Mouse (Mus musculus) mature B cell (primary cell): ENCODE data around the gene Traf3ip1.

Experiments used
- in situ Hi-C: fragments of 300-500 bp; cut with MboI; formaldehyde crosslinking; loops from 2 replicates; pipeline ENCODE4 v1.14.3; 2019

Gene Traf3ip1

DNA sequence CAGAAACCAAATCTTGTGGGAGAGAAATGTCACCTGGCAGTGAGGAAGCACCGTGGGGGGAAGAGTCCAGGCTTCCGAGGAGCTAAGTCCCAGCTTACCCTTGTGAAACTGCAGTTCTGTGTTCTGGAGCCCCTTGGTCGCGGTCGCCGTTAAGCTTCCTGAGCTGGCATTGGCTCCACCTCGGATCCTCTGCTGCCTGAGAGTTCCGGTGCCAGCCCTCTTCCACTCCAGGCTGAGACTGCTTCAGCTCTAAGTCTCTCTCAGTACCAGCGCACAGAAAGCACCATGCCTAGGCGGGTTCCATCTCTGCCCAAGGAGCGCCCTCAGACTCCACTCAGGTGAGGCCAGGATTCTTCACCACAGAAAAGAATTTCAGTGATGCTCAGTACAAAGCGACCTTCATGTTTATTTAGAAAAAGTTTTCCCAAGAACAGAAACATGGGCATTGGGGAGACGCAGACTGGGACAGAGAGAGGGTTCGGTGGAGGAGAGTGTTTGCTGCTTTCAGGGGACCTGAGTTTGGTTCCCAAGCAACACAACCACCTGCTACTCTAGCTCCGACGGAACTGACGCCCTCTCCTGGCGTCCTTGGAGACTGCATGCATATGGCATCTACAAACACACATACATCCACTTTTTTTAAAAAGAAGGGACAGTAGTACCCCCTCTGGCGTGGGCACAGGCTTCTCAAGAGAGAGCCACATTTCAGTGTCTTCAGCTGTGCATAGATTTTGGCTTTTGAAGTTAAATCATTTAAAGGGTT, 39.7 kb downstream of the Traf3ip1 start:
- in situ Hi-C loops: loop anchor here (25.0 kb wide), 3 partner anchors 653 to 1103 kb away; partner anchors contain the start of genes Cops9, Hdac4, Ndufa10 and Otos

DNA sequence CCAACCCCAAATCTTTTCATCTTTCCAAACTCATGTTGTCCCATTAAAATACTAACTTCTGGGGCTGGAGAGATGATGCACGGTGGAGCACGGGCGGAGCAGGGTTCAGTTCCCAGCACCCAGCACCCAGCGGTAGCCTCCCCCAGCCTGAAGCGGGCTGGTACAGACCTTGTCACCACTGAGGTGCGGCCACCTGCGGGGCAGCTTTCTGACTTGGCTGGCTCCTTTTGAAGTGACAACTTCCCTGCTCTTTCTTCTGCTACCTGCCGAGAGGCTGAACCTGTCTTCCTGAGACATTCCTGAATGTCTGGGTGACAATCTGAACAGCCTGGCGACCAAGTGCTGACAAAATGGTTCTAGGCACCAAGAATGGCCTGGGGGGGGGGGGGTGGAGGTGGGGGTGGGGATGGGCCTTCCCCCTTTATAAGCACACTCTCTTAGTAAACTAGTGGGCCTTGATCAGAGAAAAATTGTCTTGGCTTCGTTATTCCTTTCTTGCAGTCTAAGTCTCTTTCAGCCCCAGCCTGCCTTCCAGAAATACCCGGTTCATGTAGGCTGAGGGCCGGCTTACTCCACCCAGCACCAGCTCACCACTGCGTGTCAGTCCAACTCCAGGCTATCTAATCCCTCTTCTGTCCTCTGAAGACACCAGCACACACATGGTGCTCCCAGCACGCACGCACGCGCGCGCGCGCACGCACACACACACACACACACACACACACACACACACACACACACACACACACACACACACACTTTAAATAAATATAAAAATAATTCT, 43.5 kb downstream of the Traf3ip1 start:
- in situ Hi-C loops: loop anchor here (25.0 kb wide), 3 partner anchors 649 to 1099 kb away; partner anchors contain the start of genes Cops9, Hdac4, Ndufa10 and Otos

DNA sequence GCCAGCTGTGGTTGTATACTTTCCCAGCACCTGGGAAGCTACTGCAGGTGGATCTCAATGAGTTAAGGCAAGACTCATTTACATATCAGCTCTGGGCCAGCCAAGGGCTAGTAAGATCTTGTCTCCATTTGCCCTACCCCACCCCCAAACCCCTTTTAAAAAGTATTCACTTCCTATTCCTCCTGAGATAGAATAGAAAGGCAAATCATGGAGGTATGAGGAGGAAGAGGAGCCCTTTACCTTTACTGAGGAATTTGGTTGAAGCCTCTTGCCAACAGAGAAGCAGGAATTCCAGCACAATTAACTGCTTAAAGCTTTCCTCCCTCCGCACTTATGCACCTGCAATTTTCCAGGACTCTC, 44.1 kb downstream of the Traf3ip1 start:
- in situ Hi-C loops: loop anchor here (25.0 kb wide), 3 partner anchors 649 to 1099 kb away; partner anchors contain the start of genes Cops9, Hdac4, Ndufa10 and Otos

DNA sequence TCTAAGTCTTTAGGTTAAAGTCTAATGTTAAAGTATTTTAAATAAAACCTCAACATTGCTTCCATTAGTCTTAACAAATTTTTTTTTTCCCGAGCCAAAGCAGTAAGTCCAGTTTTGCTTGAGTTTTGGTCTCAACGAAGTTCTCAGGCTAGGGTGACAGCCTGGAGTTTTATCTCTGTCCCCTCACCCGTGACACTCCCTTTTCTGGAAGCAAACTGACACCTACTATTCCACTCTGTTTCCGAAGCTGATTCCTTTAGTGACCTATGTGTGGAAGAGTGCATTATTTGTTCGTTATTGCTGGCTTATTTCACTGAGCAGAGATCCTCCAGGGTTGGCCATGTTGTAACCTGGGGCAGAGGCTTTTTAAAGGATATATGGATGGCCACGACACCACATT, 44.8 kb downstream of the Traf3ip1 start:
- in situ Hi-C loops: loop anchor here (25.0 kb wide), 3 partner anchors 648 to 1098 kb away; partner anchors contain the start of genes Cops9, Hdac4, Ndufa10 and Otos

DNA sequence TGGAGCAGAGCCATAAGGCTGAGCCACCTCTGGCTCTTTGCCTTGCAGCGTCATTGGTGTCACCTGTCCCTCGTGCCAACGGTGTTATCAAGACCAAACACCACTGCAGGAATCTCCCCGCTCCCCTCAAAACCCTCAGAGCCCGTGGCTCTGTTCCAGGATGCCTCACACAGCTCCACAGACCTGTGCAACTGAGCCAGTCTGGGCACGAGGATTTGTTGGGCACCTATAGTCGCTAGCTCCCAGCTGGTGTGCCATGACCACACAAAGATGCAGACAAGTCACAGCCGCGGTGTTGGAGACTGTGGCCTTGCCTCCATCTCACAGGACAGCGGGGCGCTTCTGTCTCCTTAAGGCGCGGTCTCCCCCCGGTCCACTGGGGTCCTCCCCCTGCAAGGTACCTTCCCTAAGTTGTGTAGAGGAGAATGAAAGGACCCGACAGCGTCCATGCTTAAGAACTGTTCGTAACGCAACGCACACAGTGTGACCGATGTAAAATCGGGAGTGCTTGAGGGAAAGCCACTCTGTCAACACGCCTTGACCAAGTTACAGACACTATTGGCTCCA, 45.3 kb downstream of the Traf3ip1 start:
- in situ Hi-C loops: loop anchor here (25.0 kb wide), 3 partner anchors 648 to 1098 kb away; partner anchors contain the start of genes Cops9, Hdac4, Ndufa10 and Otos

DNA sequence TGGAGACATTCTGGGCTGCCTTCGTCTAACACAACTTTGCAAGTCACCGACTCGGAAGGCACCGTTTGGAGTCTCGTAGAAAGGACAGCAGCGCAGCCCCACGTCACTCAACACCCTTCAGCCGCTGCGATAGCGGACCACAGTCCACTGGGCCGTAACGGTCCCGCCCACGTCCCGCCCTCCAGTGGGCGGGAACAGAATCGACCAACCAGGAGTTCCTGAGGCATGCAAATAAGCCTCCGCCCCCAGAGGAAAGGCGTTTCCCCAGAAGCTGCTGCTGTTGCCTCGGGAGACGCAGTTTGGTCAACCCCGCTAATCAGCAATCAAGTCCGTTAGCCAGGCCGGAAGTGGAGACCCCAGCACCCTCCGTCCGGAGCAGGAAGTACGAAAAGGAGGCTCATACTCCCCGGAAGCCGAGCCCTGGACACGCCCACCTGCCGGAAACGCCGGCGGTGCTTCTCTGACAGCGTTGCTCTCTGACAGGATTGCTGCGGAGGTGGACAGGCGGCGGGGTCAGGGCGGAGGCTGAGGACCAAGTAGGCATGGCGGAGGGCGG, 45.9 kb downstream of the Traf3ip1 start, which contains the start of gene Asb1:
Asb1 (plus strand) TSS at position 274 of the 556 bp plus-strand sequence.
- in situ Hi-C loops: loop anchor here (25.0 kb wide), 3 partner anchors 647 to 1097 kb away; partner anchors contain the start of genes Cops9, Hdac4, Ndufa10 and Otos

DNA sequence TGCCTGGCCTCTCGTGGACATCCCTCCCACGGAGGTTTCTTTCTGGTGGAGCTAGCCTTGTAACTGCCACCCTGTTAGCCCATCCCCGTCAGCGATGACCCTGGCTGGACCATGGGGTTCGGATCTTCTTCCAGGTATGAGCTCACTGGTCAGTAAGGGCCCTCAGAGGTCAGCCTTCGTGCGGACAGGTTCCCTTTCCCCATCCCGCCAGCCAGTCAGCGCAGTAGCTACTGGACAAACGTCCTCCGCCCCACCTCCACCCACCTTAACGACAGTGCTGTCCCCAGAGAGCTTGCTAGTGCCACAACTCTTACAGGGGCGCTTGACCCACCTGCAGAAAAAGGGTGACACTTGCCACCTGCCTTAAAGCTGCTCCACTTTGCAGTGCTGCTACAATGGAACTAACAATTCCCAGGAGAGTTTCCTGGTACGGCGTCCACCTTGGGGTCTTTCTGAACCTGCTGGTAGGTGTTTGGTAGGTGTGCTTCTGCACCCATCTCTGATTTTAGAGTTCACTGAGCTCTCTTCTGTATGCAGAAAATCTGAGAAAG, 46.7 kb downstream of the Traf3ip1 start:
- in situ Hi-C loops: loop anchor here (25.0 kb wide), 3 partner anchors 646 to 1096 kb away; partner anchors contain the start of genes Cops9, Hdac4, Ndufa10 and Otos

DNA sequence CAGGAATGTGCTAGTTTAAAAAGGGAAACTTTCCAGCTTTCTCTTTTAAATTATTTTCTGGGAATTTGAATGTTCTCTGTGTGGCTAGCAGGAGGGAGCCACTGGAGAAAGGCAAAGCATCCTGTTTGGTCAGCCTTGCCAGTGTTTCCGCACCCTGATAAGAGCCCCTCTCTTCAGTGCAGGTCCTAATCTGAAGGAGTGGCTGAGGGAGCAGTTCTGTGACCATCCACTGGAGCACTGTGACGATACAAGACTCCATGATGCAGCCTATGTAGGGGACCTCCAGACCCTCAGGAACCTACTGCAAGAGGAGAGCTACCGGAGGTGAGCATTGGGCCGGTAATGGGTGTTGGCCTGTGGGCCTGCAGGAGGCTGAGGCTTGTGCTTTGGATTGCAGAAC, 49.5 kb downstream of the Traf3ip1 start:
- in situ Hi-C loops: loop anchor here (25.0 kb wide), 3 partner anchors 643 to 1093 kb away; partner anchors contain the start of genes Cops9, Hdac4, Ndufa10 and Otos

DNA sequence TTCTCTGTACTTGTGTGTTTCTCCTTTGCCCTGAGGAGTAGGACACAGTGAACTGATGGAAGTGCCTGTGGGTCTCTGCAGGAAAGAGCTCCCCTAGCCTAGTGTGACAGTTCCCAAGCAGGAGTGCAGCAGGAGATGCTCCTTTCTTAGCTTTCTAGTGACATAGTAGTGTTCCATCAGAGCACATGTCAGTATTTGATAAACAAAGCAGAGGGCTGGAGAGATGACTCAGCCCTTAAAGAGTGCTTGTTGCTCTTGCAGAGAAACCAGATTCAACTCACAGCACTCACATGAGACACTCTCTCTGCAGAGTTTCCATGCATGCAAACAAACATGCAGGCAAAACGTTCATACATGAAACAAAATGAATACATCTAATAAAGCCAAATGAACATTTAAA, 50.8 kb downstream of the Traf3ip1 start:
- in situ Hi-C loops: loop anchor here (25.0 kb wide), 3 partner anchors 642 to 1092 kb away; partner anchors contain the start of genes Cops9, Hdac4, Ndufa10 and Otos

DNA sequence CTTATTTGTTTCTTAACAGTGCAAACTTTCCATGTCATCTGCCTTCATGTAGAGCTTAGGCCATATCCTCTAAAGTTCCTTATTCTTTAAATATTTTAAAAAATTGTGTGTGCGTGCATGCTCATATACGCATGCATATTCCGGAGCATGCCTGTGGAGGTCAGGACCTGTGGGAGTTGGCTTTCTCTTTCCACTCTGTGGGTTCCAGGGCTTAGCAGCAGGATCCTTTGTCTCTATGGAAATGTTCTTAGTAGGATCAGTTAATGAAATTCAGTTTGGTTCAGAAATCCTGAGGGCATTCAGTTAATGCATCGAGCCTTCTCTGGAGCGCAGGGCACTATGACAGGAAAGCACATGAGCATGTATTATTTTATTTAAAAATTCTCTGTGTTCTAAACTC, 53.1 kb downstream of the Traf3ip1 start:
- in situ Hi-C loops: loop anchor here (25.0 kb wide), 3 partner anchors 640 to 1090 kb away; partner anchors contain the start of genes Cops9, Hdac4, Ndufa10 and Otos

DNA sequence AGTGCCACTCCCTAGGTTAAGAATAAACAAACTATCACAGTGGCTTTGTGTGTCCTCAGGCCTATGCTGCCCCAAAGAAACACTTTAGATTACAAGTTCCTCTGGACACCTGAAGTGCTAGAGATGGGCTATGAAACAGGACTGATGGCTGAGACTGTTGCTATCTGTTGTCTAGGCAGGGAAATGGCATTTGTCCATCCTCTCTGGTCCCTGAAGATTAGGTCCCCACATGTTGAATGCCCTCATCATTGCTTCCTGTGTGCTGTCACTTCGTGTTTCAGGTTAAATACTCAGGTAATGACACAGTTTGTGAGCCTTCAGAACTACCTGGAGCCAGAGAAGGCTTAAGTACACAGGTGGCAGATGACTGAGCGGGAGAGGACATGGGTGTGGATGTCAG, 54.6 kb downstream of the Traf3ip1 start:
- in situ Hi-C loops: loop anchor here (25.0 kb wide), 3 partner anchors 638 to 1088 kb away; partner anchors contain the start of genes Cops9, Hdac4, Ndufa10 and Otos

DNA sequence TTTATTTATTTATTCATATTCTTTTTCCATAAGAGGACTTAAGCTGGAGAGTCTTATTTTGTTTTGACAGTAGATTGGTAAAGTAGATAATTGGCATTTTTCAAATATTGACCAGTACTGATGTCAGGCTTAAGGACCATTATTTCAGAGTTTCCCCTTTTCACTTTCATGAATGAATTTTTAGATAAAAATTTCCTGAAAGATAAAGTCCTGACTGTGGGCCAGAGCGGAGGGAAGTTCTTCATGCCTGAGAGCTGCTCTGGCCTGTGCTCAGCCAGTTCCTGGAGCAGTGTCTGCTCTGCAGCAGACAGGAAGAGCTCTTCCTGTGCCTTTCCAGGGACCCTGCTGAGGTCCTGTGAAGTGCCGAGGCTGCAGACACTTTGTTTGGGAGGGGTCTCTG, 62.7 kb downstream of the Traf3ip1 start:
- in situ Hi-C loops: no loop called here

DNA sequence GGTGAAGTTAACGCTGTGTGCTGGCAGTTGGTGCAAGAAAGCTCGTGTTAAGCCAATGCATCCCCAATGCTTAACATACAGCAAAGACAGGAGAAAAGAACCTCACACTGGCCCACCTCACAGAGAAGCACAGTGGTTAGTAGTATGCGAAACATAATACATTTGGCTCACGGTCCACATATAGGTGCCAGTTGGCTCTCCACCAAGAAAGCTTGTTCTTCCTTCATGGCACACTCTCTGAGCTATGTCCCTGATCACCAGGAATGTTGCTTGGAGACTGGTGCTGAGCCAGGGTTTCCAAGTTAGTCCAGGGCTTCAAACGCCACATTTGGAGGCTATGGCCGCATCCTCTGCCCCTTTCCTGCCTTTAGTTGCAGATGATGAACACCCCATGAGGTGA, 66.8 kb downstream of the Traf3ip1 start:
- in situ Hi-C loops: no loop called here

DNA sequence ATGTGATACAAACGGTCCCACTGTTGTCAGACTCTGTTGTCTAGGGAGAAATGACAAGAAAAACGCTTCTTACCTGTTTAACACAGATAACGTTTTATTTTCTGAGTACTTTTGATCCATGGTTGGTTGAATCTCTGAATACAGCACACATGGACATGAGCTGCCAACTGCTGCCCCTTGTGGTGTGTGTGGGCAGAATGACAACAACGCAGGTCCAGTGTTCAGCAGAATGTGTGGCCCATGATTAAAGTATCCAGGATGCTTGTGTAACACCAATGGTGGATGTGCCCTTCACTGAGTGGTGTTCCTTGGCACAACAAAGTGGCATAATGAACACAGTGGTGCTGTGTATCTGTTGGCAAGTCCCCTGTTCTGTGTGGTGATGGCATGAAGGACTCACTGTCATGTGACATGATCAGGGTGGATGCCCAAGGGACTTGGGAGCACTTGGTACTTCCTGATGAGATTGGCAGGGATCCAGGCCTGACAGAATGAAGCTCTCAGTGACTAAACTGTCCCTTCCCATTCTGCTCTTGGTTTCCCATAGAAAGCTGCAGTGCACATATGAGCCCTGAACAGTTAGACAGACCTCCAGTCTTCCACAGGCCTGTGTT, 68.6 kb downstream of the Traf3ip1 start:
- in situ Hi-C loops: no loop called here

DNA sequence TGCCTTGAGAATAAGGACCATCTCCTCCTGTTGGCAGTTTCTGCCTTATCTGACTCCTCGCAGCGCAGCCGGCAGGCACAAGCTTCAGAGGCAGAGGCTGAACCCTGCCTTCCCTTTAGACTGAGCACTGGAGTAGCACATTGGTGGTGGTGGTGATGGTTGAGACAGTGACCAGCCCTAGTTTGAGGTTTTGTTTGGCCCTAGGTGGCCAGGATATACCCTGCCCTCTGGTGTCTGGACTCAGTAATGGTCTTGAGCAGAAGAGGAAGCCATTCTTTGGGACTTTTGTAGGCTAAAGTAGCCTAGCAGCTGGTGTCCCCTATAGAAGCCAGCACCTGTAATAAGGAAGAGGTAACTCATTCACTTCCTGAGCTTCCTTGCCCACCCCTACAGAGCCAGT, 69.6 kb downstream of the Traf3ip1 start:
- in situ Hi-C loops: no loop called here

DNA sequence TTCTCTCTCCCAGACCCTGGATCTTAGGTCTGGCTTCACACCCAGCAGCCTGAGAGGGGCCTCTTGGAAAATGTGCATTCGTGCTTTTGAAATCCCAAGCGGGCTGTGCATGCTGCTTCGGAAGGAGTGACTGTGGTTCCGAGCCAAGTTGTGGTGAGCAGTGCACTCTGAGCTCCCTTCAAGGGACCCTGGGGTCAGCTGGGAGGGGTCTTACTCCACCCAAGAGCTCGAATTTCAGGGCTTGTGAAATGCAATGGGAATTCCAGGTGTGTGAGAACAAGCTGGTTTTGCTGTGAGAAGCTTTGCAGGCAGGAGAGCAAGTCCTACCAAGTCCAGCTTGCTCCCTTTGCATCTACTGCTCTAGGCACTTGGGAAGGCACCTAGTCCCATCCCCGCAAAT, 70.2 kb downstream of the Traf3ip1 start:
- in situ Hi-C loops: no loop called here

DNA sequence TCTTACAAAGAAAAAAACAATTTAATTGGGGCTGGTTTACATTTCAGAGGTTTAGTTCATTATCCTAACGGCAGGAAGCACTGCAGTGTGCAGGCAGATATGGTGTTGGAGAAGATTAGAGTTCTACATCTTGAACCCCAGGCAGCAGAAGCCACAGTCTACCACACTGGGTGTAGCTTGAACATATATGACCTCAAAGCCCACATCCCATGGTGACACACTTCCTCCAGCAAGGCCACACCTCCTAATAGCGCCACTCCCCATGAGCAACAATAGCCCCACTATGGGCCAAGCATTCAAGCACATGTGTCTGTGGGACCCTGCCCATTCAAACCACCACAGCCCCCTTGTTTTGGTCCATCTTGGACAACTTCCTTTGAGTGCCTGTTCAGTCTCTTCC, 72.8 kb downstream of the Traf3ip1 start:
- in situ Hi-C loops: no loop called here

DNA sequence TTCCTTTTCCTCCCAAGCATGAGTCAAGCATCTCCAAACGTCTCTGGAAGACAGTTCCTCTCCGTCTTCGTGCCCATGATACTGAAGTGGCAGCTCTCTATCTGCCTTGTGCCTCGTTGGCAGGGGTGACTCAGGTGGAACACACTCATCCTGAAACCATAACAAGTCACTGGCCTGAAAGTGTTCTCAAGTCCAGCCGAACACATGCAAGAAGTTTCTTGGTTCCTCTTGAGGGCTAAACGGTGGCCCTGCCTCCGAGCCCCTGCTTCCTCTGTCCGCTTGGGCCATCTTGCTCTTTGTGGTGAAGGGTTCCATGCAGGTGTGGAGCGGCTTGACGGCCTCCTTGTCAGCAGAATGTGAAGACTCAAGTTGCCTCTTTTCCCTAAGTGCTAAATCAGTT, 78.0 kb downstream of the Traf3ip1 start:
- in situ Hi-C loops: no loop called here

DNA sequence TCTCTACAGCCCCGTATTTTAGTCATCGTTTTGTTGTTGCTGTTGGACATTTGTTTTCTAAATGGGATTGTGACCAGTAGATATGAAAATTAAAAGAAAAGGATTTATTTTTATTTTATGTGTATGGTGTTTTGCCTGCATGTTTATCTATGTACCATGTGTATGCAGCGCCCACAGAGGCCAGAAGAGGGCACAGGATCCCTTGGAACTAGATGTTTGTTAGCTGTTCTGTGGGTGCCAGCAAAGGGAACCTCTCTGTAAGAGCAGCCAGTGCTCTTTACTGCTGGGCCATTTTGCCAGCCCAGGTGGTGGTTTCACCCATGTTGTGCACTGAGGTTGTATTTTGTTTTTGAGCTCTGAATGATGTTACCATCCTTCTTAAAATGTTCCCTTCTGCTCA, 79.8 kb downstream of the Traf3ip1 start:
- in situ Hi-C loops: no loop called here

DNA sequence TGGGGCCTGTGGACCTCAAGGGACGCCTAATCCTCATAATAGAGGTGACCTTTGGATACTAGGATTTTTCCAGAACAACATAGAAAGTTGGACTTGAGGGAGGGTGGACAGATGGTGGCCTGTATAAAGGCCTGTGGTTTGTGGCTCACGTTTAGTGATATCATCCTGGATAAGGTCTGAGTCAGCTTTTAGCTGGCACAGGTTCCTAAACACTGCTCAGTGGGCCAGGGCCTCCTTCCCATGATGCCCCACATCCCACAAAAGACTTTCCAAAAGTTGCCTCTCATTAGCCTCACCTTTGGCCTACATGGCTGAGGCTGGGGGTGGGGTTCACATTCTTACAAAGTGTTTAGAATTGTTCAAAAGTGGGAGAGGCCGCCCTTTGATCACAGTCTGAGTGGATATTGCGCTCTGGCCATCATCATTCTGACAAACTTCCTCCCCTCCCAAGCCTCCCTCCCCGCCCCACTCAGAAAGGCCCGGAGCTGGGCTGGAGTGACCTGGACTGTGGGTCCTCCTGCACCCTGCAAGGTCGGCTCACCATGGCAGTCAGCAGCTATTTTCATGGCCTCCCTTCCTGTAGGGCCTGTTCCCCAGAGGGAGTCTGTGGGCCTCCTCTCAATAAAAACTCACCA, 83.6 kb downstream of the Traf3ip1 start:
- in situ Hi-C loops: no loop called here
